Mouse (Mus musculus) liver, adult 2 months (tissue): Measurements from ENCODE around the gene C5ar1. TPM values are rescaled to one million over a fixed set of nuclear protein-coding genes. Genes with fewer than 3 reads are reported as not detected.

Source experiments
- DNase-seq: peaks from one replicate; pipeline ENCODE4 v3.0.0-alpha.2; 2011; ENCODE audit warnings: low read depth, low spot score; ENCODE audit errors: extremely low read depth
- H3K27ac ChIP-seq: fragments of 200-500 bp; replicated peaks from 2 replicates; pipeline ENCODE4 v1.5.1; 2012; ENCODE audit warnings: low read depth, mild to moderate bottlenecking, control low read depth, inconsistent platforms, low read length; ENCODE audit not compliant: insufficient read depth
- H3K27me3 ChIP-seq: fragments of 200-500 bp; 2 replicates; pipeline ENCODE4 v1.6.1; 2012; ENCODE audit warnings: mild to moderate bottlenecking, moderate library complexity, low read length, inconsistent platforms; ENCODE audit not compliant: control insufficient read depth, insufficient read depth
- H3K36me3 ChIP-seq: fragments of 200-500 bp; 2 replicates; pipeline ENCODE4 v1.6.1; 2012; ENCODE audit warnings: low read length, inconsistent platforms; ENCODE audit not compliant: control insufficient read depth, insufficient read depth
- H3K4me1 ChIP-seq: fragments of 200-500 bp; 2 replicates; pipeline ENCODE4 v1.6.1; 2011; ENCODE audit warnings: low read length; ENCODE audit not compliant: control insufficient read depth, insufficient read depth
- H3K4me3 ChIP-seq: fragments of 200-500 bp; 2 replicates; pipeline ENCODE4 v1.5.1; 2011; ENCODE audit warnings: low read depth, mild to moderate bottlenecking, control low read depth, low read length, moderate library complexity; ENCODE audit not compliant: insufficient read depth
- H3K79me2 ChIP-seq: fragments of 200-500 bp; 2 replicates; pipeline ENCODE4 v1.6.1; 2012; ENCODE audit warnings: inconsistent platforms, mild to moderate bottlenecking, low read length, moderate library complexity; ENCODE audit not compliant: control insufficient read depth, insufficient read depth
- H3K9ac ChIP-seq: fragments of 200-500 bp; 2 replicates; pipeline ENCODE4 v1.6.1; 2012; ENCODE audit warnings: low read depth, mild to moderate bottlenecking, control low read depth, inconsistent platforms, low read length
- CTCF ChIP-seq: fragments of 200-500 bp; IDR thresholded peaks from 2 replicates; pipeline ENCODE4 v1.5.1; 2011; ENCODE audit warnings: low read depth, low read length, control low read depth
- POLR2A ChIP-seq: fragments of 200-500 bp; IDR thresholded peaks from 2 replicates; pipeline ENCODE4 v1.6.1; 2011; ENCODE audit warnings: low read length, control low read depth; ENCODE audit not compliant: insufficient read depth; ENCODE audit errors: extremely low read depth
- WGBS: fragments of 180-500 bp; shearing (Covaris S2); methylation state at CpG from one replicate; pipeline ENCODE4 v1.1.7; 2018; 5-methylcytosine and 5-hydroxymethylcytosine counted together
- polyA plus RNA-seq: library from polyadenylated mRNA; depleted of rRNA; stranded (reverse); fragments of >200 nt; gene quantifications from 2 replicates; pipeline ENCODE4 v1.2.3, GENCODE M21; 2012
- total RNA-seq: library from RNA; depleted of rRNA; stranded (reverse); fragments of >200 nt; gene quantifications from 2 replicates; pipeline ENCODE4 v1.2.3, GENCODE M21; 2014

C5ar1 gene
- total and polyA plus RNA-seq, 2 experiments = 0.46 to 0.88 TPM

GRCm38 (mm10) chr7:16298927-16299326, 39.6 kb upstream of the C5ar1 start:
- H3K4me1 ChIP-seq = peaks cover 7% of the 10 kb centered on the region; the same call in 1 of the 2 replicates
- H3K9ac ChIP-seq = no peak overlapping the region
- no peak for DNase-seq
- TF ChIP-seq CTCF (no peak), POLR2A (no peak)
- 85% methylated on average over 5 of the region's 5 CpGs for WGBS
- H3K79me2 ChIP-seq = no peaks in the 10 kb centered on the region
- no peak overlapping the region for H3K4me3 ChIP-seq
- no peaks in the 10 kb centered on the region for H3K36me3 ChIP-seq
- no peaks in the 10 kb centered on the region for H3K27me3 ChIP-seq
- no peak overlapping the region for H3K27ac ChIP-seq

- 69% methylated on average over 2 of the region's 2 CpGs for WGBS
- Histone ChIP-seq H3K79me2 (no peaks in the 10 kb centered on the region), H3K4me1 (peaks cover 7% of the 10 kb centered on the region; the same call in 1 of the 2 replicates), H3K4me3 (no peak overlapping the region), H3K36me3 (no peaks in the 10 kb centered on the region), H3K9ac (no peak overlapping the region), H3K27me3 (no peaks in the 10 kb centered on the region), H3K27ac (no peak overlapping the region)
- TF ChIP-seq POLR2A (no peak), CTCF (no peak)
- no peak for DNase-seq
Measured at GRCm38 (mm10) chr7:16297616-16298015, 38.3 kb upstream of the C5ar1 start.

DNA sequence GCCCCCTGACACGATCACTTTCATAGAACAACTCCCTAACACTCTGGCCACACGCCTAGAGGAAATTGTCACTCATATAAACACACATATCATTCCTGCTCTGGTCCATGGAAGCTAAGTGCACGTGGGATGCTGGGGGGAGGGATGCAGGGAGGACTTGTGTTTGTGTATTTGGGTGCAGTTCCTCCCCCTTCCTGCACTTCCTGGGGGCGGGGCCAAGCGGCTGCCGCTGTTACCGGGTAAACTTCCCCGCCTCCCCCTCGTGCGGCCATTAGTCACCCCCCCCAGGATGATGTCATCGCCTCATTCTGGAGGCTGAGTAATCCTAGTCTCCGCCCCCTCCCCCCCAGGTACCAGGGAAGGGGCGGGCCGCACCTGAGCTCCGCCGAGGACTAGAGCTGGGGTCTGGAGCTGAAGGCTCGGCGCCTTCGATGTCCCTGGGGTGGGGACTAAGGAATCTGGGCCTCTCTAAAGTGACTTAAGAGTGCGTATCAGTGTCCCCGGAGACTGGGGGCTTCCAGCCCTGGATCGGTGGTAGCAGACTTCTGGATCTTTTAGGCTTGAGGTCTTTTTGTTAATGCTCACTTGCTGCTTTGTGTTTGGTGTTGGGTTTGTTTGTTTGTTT, 37.5 kb upstream of the C5ar1 start:
- H3K4me1 ChIP-seq = peaks cover 7% of the 10 kb centered on the region; the same call in 1 of the 2 replicates
- TF ChIP-seq POLR2A (no peak), CTCF (no peak)
- peak overlapping the region; percentile 54 for H3K9ac ChIP-seq
- H3K27me3 ChIP-seq = no peaks in the 10 kb centered on the region
- no peaks in the 10 kb centered on the region for H3K36me3 ChIP-seq
- peak; percentile 58 for DNase-seq
- H3K27ac ChIP-seq = peak overlapping the region; percentile 24; the same call in 1 of the 2 replicates
- peak overlapping the region; percentile 47; the same call in 1 of the 2 replicates for H3K4me3 ChIP-seq
- no peaks in the 10 kb centered on the region for H3K79me2 ChIP-seq
- WGBS = 7% methylated on average over 22 of the region's 22 CpGs

GRCm38 (mm10) chr7:16296146-16296545, 36.8 kb upstream of the C5ar1 start:
- no peak overlapping the region for H3K9ac ChIP-seq
- H3K4me3 ChIP-seq = no peak overlapping the region
- no peak for TF ChIP-seq POLR2A
- TF ChIP-seq CTCF = no peak
- H3K27ac ChIP-seq = no peak overlapping the region
- no peaks in the 10 kb centered on the region for H3K79me2 ChIP-seq
- no peaks in the 10 kb centered on the region for H3K27me3 ChIP-seq
- 44% methylated on average over 2 of the region's 2 CpGs for WGBS
- DNase-seq = no peak
- peaks cover 7% of the 10 kb centered on the region; the same call in 1 of the 2 replicates for H3K4me1 ChIP-seq
- H3K36me3 ChIP-seq = no peaks in the 10 kb centered on the region

- Histone ChIP-seq H3K27ac (peak overlapping the region; percentile 70), H3K36me3 (no peaks in the 10 kb centered on the region), H3K4me3 (peak overlapping the region; percentile 57), H3K79me2 (no peaks in the 10 kb centered on the region), H3K9ac (peak overlapping the region; percentile 59), H3K4me1 (peaks cover 7% of the 10 kb centered on the region; the same call in 1 of the 2 replicates), H3K27me3 (no peaks in the 10 kb centered on the region)
- WGBS = 3% methylated on average over 41 of the region's 41 CpGs
- TF ChIP-seq CTCF (no peak), POLR2A (no peak)
- peak; percentile 73 for DNase-seq
Measured at GRCm38 (mm10) chr7:16295321-16295900, 36.1 kb upstream of the C5ar1 start.

DNA sequence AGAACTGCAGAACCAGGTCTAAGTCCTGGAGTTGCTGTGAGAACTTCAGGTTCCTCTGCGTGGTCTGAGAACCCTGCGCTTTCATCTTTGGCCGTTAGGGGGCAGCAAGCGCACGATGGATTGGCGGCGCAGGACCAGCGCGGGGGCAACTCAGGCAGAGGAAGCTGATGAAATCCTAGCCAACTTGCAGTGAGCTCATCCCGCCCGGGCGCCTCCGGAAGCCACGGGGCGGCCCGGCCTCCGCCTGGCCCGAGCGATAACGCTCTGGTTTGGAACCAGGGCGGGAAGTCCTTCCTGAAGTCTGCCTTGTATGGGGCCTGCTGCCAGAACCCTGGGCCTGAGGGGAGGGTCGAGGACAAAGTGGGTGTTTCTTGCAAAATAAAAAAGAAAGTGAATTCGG, 35.5 kb upstream of the C5ar1 start:
- H3K27me3 ChIP-seq = no peaks in the 10 kb centered on the region
- peak; percentile 75 for DNase-seq
- H3K4me1 ChIP-seq = peaks cover 7% of the 10 kb centered on the region; the same call in 1 of the 2 replicates
- peak overlapping the region; percentile 59 for H3K9ac ChIP-seq
- no peaks in the 10 kb centered on the region for H3K79me2 ChIP-seq
- peak overlapping the region; percentile 57 for H3K4me3 ChIP-seq
- TF ChIP-seq POLR2A = 0 out of 2 replicates have a peak, but pooled peaks have one; percentile 17
- peak; percentile 98 for TF ChIP-seq CTCF
- peak overlapping the region; percentile 70 for H3K27ac ChIP-seq
- H3K36me3 ChIP-seq = no peaks in the 10 kb centered on the region
- whole genome bisulfite sequencing = under 1% methylated on average over 23 of the region's 23 CpGs
